Mouse (Mus musculus) G1E (cell line): ENCODE results near the gene 2410131K14Rik. TPM values are rescaled to one million over a fixed set of nuclear protein-coding genes. Genes with fewer than 3 reads are reported as not detected.

ENCODE experiments used
- ATAC-seq: 2 replicates; pipeline ENCODE4 v1.8.0; 2016; ENCODE audit warnings: mild to moderate bottlenecking; ENCODE audit not compliant: insufficient number of reproducible peaks, poor library complexity, low FRiP score, severe bottlenecking; ENCODE audit errors: extremely low read depth
- DNase-seq: peaks from one replicate; pipeline ENCODE4 v3.0.0; 2012; ENCODE audit warnings: low spot score
- H3K27me3 ChIP-seq: 2 replicates; pipeline ENCODE4 v1.6.1; 2012; ENCODE audit warnings: mild to moderate bottlenecking, low read length, inconsistent platforms; ENCODE audit not compliant: insufficient read depth
- H3K36me3 ChIP-seq: replicated peaks from 2 replicates; pipeline ENCODE3; 2012; ENCODE audit warnings: mild to moderate bottlenecking, inconsistent platforms
- H3K4me1 ChIP-seq: 2 replicates; pipeline ENCODE4 v1.6.1; 2012; ENCODE audit warnings: low read depth, low read length, inconsistent platforms, mixed read lengths; ENCODE audit not compliant: insufficient read depth
- H3K4me3 ChIP-seq: 2 replicates; pipeline ENCODE4 v1.5.1; 2012; ENCODE audit warnings: low read depth, mild to moderate bottlenecking, inconsistent platforms, low read length, moderate library complexity, mixed read lengths
- H3K9me3 ChIP-seq: replicated peaks from 2 replicates; pipeline ENCODE4 v1.6.1; 2012; ENCODE audit warnings: inconsistent platforms
- CTCF ChIP-seq: IDR thresholded peaks from 2 replicates; pipeline ENCODE4 v1.5.1; 2012; ENCODE audit warnings: low read depth, low read length, inconsistent platforms, mixed read lengths
- GATA1 ChIP-seq: IDR thresholded peaks from 2 replicates; pipeline ENCODE4 v1.6.1; 2012; ENCODE audit warnings: borderline replicate concordance, low read length, inconsistent platforms, mixed read lengths
- GATA2 ChIP-seq: IDR thresholded peaks from 2 replicates; pipeline ENCODE4 v1.6.1; 2012; ENCODE audit warnings: low read depth, low read length, inconsistent platforms, borderline replicate concordance
- POLR2AphosphoS5 ChIP-seq: IDR thresholded peaks from 2 replicates; pipeline ENCODE4 v1.6.1; 2012; ENCODE audit warnings: low read depth, low read length, inconsistent platforms; ENCODE audit not compliant: insufficient replicate concordance
- TAL1 ChIP-seq: conservative IDR thresholded peaks from 2 replicates; pipeline ENCODE4 v1.6.1; 2012; ENCODE audit warnings: low read depth, low read length, inconsistent platforms, mixed read lengths
- polyA plus RNA-seq: library from polyadenylated mRNA; stranded (reverse); fragments of >175 nt; gene quantifications from 2 replicates; pipeline ENCODE4 v1.2.3, GENCODE M21; 2012
- total RNA-seq, 2 experiments: library from RNA; stranded (forward) in 1 of 2; stranded (reverse) in 1 of 2; fragments of 200-1000 nt in 1 of 2; fragments of >200 nt in 1 of 2; fragmentation: Nextera tagmentation in 1 of 2; gene quantifications; 2 replicates each; pipeline ENCODE4 v1.2.3; 2014 to 2017

The 2410131K14Rik gene
- total and polyA plus RNA-seq, 3 experiments: 2.1 to 3.4 (median 2.6) TPM

DNA sequence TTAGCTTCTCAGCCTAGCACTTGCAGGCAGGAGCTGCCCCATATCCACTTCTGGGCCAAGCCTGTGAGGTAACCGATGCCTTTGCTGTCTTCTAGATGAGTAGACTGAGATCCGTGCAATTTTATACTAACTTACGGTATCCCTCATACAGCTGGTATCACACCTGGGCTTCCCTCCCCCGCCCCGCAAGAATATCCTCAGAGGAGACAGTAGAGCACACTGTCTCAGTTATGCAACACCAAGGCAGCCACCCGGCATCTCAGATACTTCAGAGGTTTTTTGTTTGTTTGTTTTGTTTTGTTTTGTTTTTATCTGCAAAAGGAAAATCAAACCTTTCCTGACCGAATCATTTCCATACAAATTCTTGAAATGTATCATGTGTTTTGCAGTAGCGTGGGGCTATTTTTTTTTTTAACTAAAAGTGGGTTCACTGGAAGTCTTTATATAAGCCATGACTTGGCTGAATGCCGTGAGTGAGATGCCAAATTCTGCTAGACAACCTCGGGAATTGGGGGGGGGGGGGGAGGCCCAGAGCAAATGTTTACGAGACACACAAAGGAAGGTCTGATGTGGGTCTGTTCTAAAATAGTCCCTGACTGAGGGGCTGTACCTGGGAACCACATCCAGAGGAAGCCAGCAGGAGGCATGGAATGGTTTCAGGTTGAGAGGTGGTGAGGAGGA is 54.8 kb downstream of the 2410131K14Rik start:
- no peaks in the 10 kb centered on the region for H3K9me3 ChIP-seq
- no peaks in the 10 kb centered on the region for H3K36me3 ChIP-seq
- peaks cover 3% of the 10 kb centered on the region; the same call in 1 of the 2 replicates for H3K27me3 ChIP-seq
- DNase-seq (no peak), ATAC-seq (no peak)
- H3K4me3 ChIP-seq: no peak overlapping the region
- TF ChIP-seq TAL1 (no peak), GATA1 (no peak), GATA2 (no peak), CTCF (no peak), POLR2AphosphoS5 (no peak)
- no peaks in the 10 kb centered on the region for H3K4me1 ChIP-seq

DNA sequence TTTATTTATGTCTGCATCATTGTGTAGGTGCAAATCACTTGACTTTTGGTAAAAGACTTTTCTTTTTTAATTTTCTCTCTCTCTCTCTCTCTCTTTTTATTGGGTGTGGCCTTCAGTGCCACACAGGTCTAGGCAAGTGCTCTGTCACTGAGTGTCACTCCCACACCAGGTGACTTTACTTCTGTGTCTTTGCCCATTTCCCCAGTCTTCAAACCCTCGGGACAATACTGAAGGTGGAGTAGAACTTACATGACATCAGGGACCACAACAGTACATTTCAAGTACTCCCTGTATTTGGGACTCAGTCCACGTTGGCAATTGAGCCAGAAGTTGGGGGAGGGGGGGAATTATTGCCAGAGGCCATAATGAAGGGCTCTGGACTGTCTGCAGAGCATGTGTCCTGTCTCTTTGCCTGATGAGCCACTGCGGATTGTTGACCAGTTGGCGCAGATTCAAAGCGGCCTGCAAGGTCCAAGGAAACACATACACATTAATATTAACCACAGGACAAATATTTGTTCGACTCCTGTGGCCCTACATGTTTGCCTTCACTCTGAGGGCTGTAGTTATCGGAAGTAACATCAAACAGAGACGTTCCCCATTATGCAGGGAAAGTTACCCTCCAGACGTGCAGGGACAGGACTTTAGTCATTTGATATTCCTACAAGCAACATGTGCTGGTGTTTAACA is 57.6 kb downstream of the 2410131K14Rik start:
- DNase-seq (no peak), ATAC-seq (no peak)
- no peaks in the 10 kb centered on the region for H3K4me1 ChIP-seq
- H3K9me3 ChIP-seq: 0 out of 2 replicates have a peak, but pooled peaks cover 2% of the 10 kb centered on the region
- 0 out of 2 replicates have a peak, but pooled peaks cover 3% of the 10 kb centered on the region for H3K27me3 ChIP-seq
- H3K36me3 ChIP-seq: no peaks in the 10 kb centered on the region
- no peak overlapping the region for H3K4me3 ChIP-seq
- TF ChIP-seq CTCF (no peak), GATA1 (no peak), GATA2 (no peak), TAL1 (no peak), POLR2AphosphoS5 (no peak)

GRCm38 (mm10) chr5:118304970-118305618 is 60.1 kb downstream of the 2410131K14Rik start:
- Histone ChIP-seq H3K27me3 (0 out of 2 replicates have a peak, but pooled peaks cover 3% of the 10 kb centered on the region), H3K4me3 (no peak overlapping the region), H3K36me3 (no peaks in the 10 kb centered on the region), H3K4me1 (no peaks in the 10 kb centered on the region), H3K9me3 (0 out of 2 replicates have a peak, but pooled peaks cover 2% of the 10 kb centered on the region)
- TF ChIP-seq GATA1 (no peak), CTCF (no peak), TAL1 (no peak)
- no peak for ATAC-seq
- no peak for DNase-seq

DNA sequence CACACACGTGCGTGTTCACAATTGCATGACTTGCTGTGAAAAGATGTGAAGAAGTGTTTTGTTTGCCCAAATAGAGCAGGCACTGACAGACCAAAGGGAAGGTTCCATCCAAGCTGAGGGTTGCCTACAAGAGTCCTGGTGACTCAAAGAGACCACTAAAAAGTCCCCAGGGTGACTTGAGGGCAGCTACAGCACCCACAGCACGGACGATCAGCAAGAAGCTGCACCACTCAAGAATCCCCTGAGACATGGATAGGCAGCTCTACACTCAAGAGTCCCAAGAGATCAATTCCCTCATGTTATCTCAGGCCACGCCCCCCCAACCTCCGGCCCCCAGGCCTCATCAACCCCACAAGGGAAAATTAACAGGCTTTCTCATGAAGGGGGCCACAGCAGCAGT is 65.4 kb downstream of the 2410131K14Rik start:
- ATAC-seq: no peak
- DNase-seq: no peak
- no peaks in the 10 kb centered on the region for H3K4me1 ChIP-seq
- no peaks in the 10 kb centered on the region for H3K36me3 ChIP-seq
- H3K27me3 ChIP-seq: 0 out of 2 replicates have a peak, but pooled peaks cover 3% of the 10 kb centered on the region
- 0 out of 2 replicates have a peak, but pooled peaks cover 2% of the 10 kb centered on the region for H3K9me3 ChIP-seq
- no peak for TF ChIP-seq GATA1
- no peak overlapping the region for H3K4me3 ChIP-seq

DNA sequence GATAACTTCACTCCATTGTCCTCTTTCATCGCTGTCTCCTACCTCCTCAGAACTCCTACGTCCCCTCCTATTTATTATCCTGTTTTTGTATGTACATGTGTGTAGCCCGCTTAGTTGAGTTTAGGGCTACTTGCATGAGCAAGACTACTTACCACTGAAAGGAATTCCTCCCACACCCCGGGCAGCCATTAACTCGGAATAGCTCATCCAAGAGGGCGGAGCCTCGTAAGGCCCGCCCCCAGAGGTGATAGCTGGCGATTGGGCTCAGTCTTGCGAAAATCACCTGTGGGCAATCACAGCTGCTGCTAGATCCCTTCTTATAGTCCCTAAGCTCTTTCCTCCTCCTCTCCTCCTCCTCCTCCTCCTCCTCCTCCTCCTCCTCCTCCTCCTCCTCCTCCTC is 66.2 kb downstream of the 2410131K14Rik start:
- DNase-seq: no peak
- no peak for TF ChIP-seq GATA2
- TF ChIP-seq GATA1: no peak
- no peak for TF ChIP-seq TAL1
- TF ChIP-seq CTCF: no peak
- no peak for TF ChIP-seq POLR2AphosphoS5

DNA sequence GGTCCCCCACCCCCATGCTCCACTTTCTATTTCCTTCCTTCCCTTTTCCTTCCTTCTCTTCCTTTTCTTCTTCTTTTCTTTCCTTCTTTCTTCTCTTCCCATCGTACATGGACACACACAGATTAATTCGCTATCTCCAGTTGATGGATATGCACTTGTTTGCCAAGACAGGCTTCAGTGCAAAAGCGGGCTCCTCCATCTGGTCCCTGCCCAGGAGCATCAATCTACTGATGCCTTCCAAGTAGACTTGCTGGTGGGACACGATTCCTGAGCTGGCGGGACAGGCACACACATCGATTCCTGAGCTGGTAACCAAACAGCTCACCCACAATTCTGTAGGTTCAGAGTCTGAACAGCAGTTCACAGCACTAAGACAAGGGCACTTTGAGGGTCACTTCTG is 68.7 kb downstream of the 2410131K14Rik start:
- Histone ChIP-seq H3K27me3 (no peaks in the 10 kb centered on the region), H3K36me3 (no peaks in the 10 kb centered on the region), H3K9me3 (no peaks in the 10 kb centered on the region), H3K4me3 (no peak overlapping the region), H3K4me1 (no peaks in the 10 kb centered on the region)
- ATAC-seq (no peak), DNase-seq (no peak)
- TF ChIP-seq POLR2AphosphoS5: no peak
- no peak for TF ChIP-seq CTCF
- no peak for TF ChIP-seq GATA1
- no peak for TF ChIP-seq GATA2
- TF ChIP-seq TAL1: no peak

More for the DNA sequence above, 66.2 kb downstream of the 2410131K14Rik start:
- Histone ChIP-seq H3K27me3 (0 out of 2 replicates have a peak, but pooled peaks cover 3% of the 10 kb centered on the region), H3K36me3 (no peaks in the 10 kb centered on the region), H3K9me3 (0 out of 2 replicates have a peak, but pooled peaks cover 2% of the 10 kb centered on the region), H3K4me3 (no peak overlapping the region), H3K4me1 (no peaks in the 10 kb centered on the region)
- no peak for ATAC-seq

Other genes starting within 250 kb of the 2410131K14Rik start
- not detected in 2 replicates for gene Tesc, start 217.5 kb upstream of the 2410131K14Rik start, total RNA-seq (2014; fragmentation: Nextera tagmentation)
- gene Tesc, start 217.5 kb upstream of the 2410131K14Rik start, total RNA-seq (2017): not detected in 2 replicates
- gene Tesc, start 217.5 kb upstream of the 2410131K14Rik start, polyA plus RNA-seq: 0.20 TPM in 1 of 2 replicates, not detected in the other
- 25.9 and 26.1 TPM in 2 replicates for gene Fbxw8, start 89.8 kb upstream of the 2410131K14Rik start, total RNA-seq (2014; fragmentation: Nextera tagmentation)
- gene Fbxw8, start 89.8 kb upstream of the 2410131K14Rik start, total RNA-seq (2017): 30.2 and 33.9 TPM in 2 replicates
- gene Fbxw8, start 89.8 kb upstream of the 2410131K14Rik start, polyA plus RNA-seq: 34.0 and 39.9 TPM in 2 replicates
- gene Hrk, start 80.6 kb upstream of the 2410131K14Rik start, total RNA-seq (2014; fragmentation: Nextera tagmentation): not detected in 2 replicates
- 0.06 and 0.11 TPM in 2 replicates for gene Hrk, start 80.6 kb upstream of the 2410131K14Rik start, total RNA-seq (2017)
- not detected in 2 replicates for gene Hrk, start 80.6 kb upstream of the 2410131K14Rik start, polyA plus RNA-seq
- gene Rnft2, start 111 bp upstream of the 2410131K14Rik start, total RNA-seq (2014; fragmentation: Nextera tagmentation): 1.1 and 1.6 TPM in 2 replicates
- gene Rnft2, start 111 bp upstream of the 2410131K14Rik start, total RNA-seq (2017): 0.12 and 1.0 TPM in 2 replicates
- gene Rnft2, start 111 bp upstream of the 2410131K14Rik start, polyA plus RNA-seq: 0.95 and 1.2 TPM in 2 replicates